Mouse (Mus musculus): ENCODE measurements around the gene Wdfy1. TPM values are rescaled to one million over a fixed set of nuclear protein-coding genes. Genes with fewer than 3 reads are reported as not detected.

Wdfy1 gene
- total RNA-seq, 2 experiments from 2014 or later = 6.7 to 8.2 TPM

GRCm38 (mm10) chr1:79761917-79762271 is 14.0 kb downstream of the Wdfy1 start:
- no peak; the same call in 1 of the 2 replicates for ATAC-seq (replicated peaks; ENCODE audit: low FRiP score, poor library complexity, severe bottlenecking)

GRCm38 (mm10) chr1:79761106-79761916 is 14.6 kb downstream of the Wdfy1 start:
- peak; percentile 93 for ATAC-seq (replicated peaks; ENCODE audit: low FRiP score, poor library complexity, severe bottlenecking)

GRCm38 (mm10) chr1:79760656-79761055 is 15.3 kb downstream of the Wdfy1 start:
- ATAC-seq (replicated peaks; ENCODE audit: low FRiP score, poor library complexity, severe bottlenecking) = 0 out of 2 replicates have a peak, but pooled peaks have one; percentile 15

- no peak for ATAC-seq (replicated peaks; ENCODE audit: low FRiP score, poor library complexity, severe bottlenecking)
These were observed 16.4 kb downstream of the Wdfy1 start for GRCm38 (mm10) chr1:79759436-79759972.

GRCm38 (mm10) chr1:79759006-79759405 is 16.9 kb downstream of the Wdfy1 start:
- ATAC-seq (replicated peaks; ENCODE audit: low FRiP score, poor library complexity, severe bottlenecking) = no peak

GRCm38 (mm10) chr1:79757597-79757996 is 18.3 kb downstream of the Wdfy1 start:
- ATAC-seq (replicated peaks; ENCODE audit: low FRiP score, poor library complexity, severe bottlenecking) = no peak

GRCm38 (mm10) chr1:79757161-79757560 is 18.8 kb downstream of the Wdfy1 start:
- no peak for ATAC-seq (replicated peaks; ENCODE audit: low FRiP score, poor library complexity, severe bottlenecking)

GRCm38 (mm10) chr1:79756417-79756816 is 19.5 kb downstream of the Wdfy1 start:
- ATAC-seq (replicated peaks; ENCODE audit: low FRiP score, poor library complexity, severe bottlenecking) = no peak

GRCm38 (mm10) chr1:79755376-79755775 is 20.6 kb downstream of the Wdfy1 start:
- no peak for ATAC-seq (replicated peaks; ENCODE audit: low FRiP score, poor library complexity, severe bottlenecking)

- ATAC-seq (replicated peaks; ENCODE audit: low FRiP score, poor library complexity, severe bottlenecking) = no peak
These were observed 21.0 kb downstream of the Wdfy1 start for GRCm38 (mm10) chr1:79754936-79755335.

GRCm38 (mm10) chr1:79753456-79753855 is 22.5 kb downstream of the Wdfy1 start:
- ATAC-seq (replicated peaks; ENCODE audit: low FRiP score, poor library complexity, severe bottlenecking) = no peak

GRCm38 (mm10) chr1:79752714-79753340 is 23.1 kb downstream of the Wdfy1 start:
- no peak for ATAC-seq (replicated peaks; ENCODE audit: low FRiP score, poor library complexity, severe bottlenecking)

GRCm38 (mm10) chr1:79752015-79752695 is 23.8 kb downstream of the Wdfy1 start:
- no peak for ATAC-seq (replicated peaks; ENCODE audit: low FRiP score, poor library complexity, severe bottlenecking)

GRCm38 (mm10) chr1:79751186-79751585 is 24.8 kb downstream of the Wdfy1 start:
- no peak for ATAC-seq (replicated peaks; ENCODE audit: low FRiP score, poor library complexity, severe bottlenecking)

GRCm38 (mm10) chr1:79746056-79746455 is 29.9 kb downstream of the Wdfy1 start:
- ATAC-seq (replicated peaks; ENCODE audit: low FRiP score, poor library complexity, severe bottlenecking) = no peak

GRCm38 (mm10) chr1:79743385-79743784 is 32.6 kb downstream of the Wdfy1 start:
- no peak for ATAC-seq (replicated peaks; ENCODE audit: low FRiP score, poor library complexity, severe bottlenecking)

GRCm38 (mm10) chr1:79742949-79743348 is 33.0 kb downstream of the Wdfy1 start:
- no peak for ATAC-seq (replicated peaks; ENCODE audit: low FRiP score, poor library complexity, severe bottlenecking)

- ATAC-seq (replicated peaks; ENCODE audit: low FRiP score, poor library complexity, severe bottlenecking) = no peak
These were observed 34.9 kb downstream of the Wdfy1 start for GRCm38 (mm10) chr1:79741002-79741401.

GRCm38 (mm10) chr1:79739726-79740125 is 36.2 kb downstream of the Wdfy1 start:
- no peak for ATAC-seq (replicated peaks; ENCODE audit: low FRiP score, poor library complexity, severe bottlenecking)

- no peak for ATAC-seq (replicated peaks; ENCODE audit: low FRiP score, poor library complexity, severe bottlenecking)
These were observed 39.5 kb downstream of the Wdfy1 start for GRCm38 (mm10) chr1:79736408-79736807.

All from erythroblast, adult 5-6 weeks (primary cell).